Mouse (Mus musculus): ENCODE measurements around the gene Tssc4.

Gene Tssc4

DNA sequence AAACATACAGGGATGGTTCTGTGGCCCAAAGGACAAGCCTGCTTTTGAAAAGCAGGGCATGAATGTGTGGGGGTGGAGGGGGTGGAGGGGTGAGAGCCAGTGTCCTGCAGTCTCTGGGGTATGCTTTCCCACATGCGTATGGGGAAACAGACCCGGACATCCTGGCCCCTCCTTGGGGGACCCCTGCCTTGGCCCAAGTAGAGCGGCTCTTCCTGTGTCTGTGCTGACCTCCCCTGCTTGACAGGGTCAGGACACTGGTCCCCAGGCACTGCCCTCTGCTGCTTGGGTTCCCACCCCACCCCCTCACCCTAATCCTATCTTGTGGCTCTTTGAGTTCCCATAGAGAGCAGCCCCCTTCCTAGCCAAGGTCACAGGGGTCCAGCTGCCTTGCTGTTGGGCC lies 40.6 kb downstream of the Tssc4 start:
- DNase-seq (ENCODE audit: low spot score), result no peak

GRCm38 (mm10) chr7:143110803-143111202 lies 41.8 kb downstream of the Tssc4 start:
- no peak for DNase-seq (ENCODE audit: low spot score)

DNA sequence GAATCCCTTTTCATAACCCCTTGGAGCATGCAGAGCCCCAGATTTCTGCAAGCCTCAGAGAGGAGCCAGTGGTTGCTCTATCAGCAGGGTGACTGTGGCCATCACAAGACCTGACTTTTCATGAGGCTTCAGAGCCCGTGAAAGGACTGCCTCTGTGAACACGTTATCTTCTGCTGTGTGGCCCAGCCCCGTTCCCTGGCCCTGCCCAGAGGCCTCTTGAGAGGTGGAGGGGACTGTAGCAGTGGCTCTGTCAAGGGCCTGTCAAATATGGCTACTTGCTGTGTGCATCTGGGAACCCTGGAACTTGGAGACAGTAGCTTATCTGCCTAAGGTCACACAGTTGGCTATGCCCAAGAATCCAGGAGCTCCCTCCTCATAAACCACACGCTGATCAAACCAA lies 42.7 kb downstream of the Tssc4 start:
- no peak for DNase-seq (ENCODE audit: low spot score)

DNA sequence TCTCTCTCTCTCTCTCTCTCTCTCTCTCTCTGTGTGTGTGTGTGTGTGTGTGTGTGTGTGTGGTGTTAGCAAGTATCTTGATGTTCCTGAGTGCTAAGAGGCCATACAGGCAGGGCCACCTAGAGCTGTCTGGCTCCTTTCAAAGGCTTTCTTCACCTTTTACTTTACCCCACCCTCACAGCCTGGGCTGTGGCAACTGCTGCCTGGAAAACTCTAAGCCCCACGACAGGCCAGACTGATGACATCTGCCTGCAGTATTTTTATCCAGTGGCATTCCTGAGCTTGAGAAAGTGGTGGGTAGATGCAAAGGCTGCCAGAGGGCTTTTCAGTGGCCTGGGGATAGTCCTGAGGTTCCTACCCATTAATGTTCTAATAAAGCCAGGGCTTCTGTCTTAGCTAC lies 43.3 kb downstream of the Tssc4 start:
- DNase-seq (ENCODE audit: low spot score), result no peak

DNA sequence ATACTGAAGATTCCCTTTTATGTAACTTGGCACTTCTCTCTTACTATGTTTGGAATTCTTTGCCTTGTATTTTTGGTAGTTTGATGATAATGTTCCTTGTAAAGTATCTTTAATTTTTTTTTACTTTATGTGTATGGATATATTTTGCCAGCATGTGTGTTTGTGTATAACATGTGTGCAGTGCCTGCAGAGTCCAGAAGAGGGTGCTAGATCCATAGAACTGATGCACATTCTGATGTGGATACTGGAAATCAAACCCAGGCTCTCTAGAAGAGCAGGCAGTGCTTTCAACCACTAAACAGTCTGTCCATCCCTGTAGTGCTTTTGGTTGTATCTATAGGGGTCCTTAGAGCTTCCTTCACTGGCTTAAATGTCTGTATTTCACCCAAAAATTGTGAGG lies 45.7 kb downstream of the Tssc4 start:
- no peak for DNase-seq (ENCODE audit: low spot score)

- DNase-seq (ENCODE audit: low spot score), result no peak
Measured at GRCm38 (mm10) chr7:143116521-143116920, 47.5 kb downstream of the Tssc4 start.

- no peak for DNase-seq (ENCODE audit: low spot score)
Measured at GRCm38 (mm10) chr7:143119407-143119806, 50.4 kb downstream of the Tssc4 start.

DNA sequence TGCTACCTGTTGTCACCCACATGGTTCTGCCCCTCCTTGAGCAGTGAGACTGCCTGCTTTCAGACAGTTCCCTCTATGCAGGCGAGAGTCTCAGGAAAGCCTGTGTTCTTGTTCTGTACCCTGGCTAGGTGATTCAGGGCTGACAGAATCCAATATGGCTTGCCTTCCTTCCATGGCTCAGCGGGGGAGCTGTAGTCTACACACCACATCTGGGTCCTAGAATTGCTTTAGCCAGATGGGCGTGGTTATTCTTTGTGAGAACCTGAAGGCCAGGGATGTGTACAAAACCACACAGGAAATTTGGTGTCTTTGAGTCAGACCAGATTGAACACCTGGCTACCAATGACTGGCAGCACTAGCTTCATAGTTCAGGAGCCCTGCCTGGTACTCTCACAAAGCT lies 50.8 kb downstream of the Tssc4 start:
- no peak for DNase-seq (ENCODE audit: low spot score)

Data from urinary bladder, postnatal 14 days (tissue).